Mouse (Mus musculus) bone marrow macrophage, adult 2 months (primary cell): Measurements from ENCODE around the gene Ahnak. TPM values are rescaled to one million over a fixed set of nuclear protein-coding genes. Genes with fewer than 3 reads are reported as not detected.
"Not testable (repeated sequence)": the region's sequence is repeated elsewhere in the genome, so short reads cannot be mapped to it uniquely, and the experiment has no call there.

Experiments used
- H3K27ac ChIP-seq: 2 replicates; pipeline ENCODE4 v1.5.1; 2012; ENCODE audit warnings: low read depth, low read length; ENCODE audit not compliant: insufficient read depth
- H3K4me1 ChIP-seq: 2 replicates; pipeline ENCODE4 v1.6.1; 2012; ENCODE audit warnings: low read length; ENCODE audit not compliant: control insufficient read depth, insufficient read depth
- H3K4me3 ChIP-seq: 2 replicates; pipeline ENCODE4 v1.5.1; 2012; ENCODE audit warnings: mild to moderate bottlenecking, low read length, moderate library complexity; ENCODE audit not compliant: insufficient read depth
- CTCF ChIP-seq: IDR thresholded peaks from 2 replicates; pipeline ENCODE4 v1.5.1; 2012; ENCODE audit warnings: low read depth, mild to moderate bottlenecking, low read length, moderate library complexity
- POLR2A ChIP-seq: IDR thresholded peaks from 2 replicates; pipeline ENCODE4 v1.6.1; 2012; ENCODE audit warnings: mild to moderate bottlenecking, low read depth, low read length, borderline replicate concordance
- polyA plus RNA-seq: library from polyadenylated mRNA; stranded (reverse); fragments of >200 nt; gene quantifications from 2 replicates; pipeline ENCODE4 v1.2.4, GENCODE M21; 2012; ENCODE audit not compliant: missing spikeins, insufficient read depth, insufficient read length

Gene Ahnak
- polyA plus RNA-seq, 1 experiment: 513 TPM

DNA sequence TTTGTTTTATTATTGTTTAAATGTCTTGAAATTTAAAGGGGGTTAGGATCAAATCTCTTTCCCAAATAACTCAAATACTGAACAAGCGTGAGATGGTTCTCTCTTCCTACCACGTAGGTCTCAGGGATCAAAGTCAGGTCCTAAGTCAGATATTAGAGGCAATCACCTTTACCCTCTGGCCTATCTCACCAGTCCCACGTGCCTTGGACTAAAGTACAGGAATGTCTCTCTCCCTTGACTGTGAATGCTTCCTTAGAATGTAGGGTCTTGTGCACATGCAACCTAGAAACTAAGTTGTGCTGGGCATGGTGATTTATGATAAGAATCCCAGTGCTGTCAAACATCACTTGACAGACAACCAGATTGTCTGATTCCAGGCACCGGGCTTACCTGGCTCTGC is 50.2 kb downstream of the Ahnak start:
- peaks cover 36% of the 10 kb centered on the region for H3K4me1 ChIP-seq
- TF ChIP-seq CTCF (no peak), POLR2A (no peak)
- no peak overlapping the region for H3K27ac ChIP-seq
- no peak overlapping the region for H3K4me3 ChIP-seq

DNA sequence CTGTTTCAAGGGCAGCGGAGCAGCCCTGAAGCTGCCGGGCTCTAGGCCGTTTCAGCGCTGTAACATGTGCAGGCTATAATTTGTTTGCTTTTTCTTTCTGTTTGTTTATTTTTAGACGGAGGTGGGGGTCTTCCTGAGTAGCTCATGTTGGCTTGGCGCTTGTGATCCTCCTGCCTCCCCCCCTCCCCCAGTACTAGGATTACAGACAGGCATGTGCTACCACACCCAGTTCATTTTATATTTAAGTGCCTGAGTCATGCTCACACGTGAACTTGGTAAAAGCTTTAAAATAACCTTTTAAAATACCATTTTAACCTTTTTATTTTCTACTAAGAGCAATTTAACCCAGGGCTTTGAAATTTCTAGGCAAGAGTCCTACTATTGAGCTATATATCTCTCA is 50.8 kb downstream of the Ahnak start:
- Histone ChIP-seq H3K4me3 (no peak overlapping the region), H3K4me1 (peaks cover 37% of the 10 kb centered on the region), H3K27ac (no peak overlapping the region)
- TF ChIP-seq POLR2A (no peak), CTCF (no peak)

DNA sequence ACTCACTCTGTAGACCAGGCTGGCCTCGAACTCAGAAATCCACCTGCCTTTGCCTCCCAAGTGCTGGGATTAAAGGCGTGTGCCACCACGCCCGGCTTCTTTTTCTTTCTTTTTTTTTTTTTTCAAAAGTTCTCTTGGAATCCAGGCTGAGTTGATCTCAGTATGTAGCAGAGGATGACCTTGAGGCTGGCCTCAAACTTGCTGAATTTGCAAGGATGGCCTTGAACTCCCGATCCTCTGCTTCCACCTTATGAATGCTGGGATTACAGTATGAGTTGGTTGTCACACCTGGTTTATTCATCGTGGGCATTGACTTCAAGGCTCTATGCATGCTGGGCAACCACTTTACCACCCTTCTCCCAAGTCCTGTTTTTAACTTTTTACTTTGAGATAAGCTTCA is 51.6 kb downstream of the Ahnak start:
- Histone ChIP-seq H3K27ac (peak overlapping the region; percentile 1), H3K4me3 (no peak overlapping the region), H3K4me1 (peaks cover 44% of the 10 kb centered on the region)
- TF ChIP-seq POLR2A (no peak), CTCF (no peak)

DNA sequence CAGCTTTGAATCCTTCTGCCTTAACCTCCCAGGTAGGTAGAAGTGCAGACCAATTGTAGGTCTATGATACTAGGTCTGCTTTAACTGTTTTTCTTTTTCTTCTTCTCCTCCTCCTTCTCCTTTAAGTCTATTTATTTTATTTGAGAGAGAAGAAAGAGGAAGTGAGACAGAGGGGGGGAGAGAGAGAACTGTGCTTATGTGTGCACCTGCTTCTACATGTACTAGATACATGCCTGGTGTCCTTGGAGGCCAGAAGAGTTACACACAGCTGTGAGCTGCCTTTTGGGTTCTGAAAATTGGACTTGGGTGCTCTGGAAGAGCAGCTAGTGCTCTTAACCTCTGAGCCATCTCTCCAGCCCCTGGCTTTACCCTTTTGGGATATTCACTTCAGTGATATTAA is 52.0 kb downstream of the Ahnak start:
- Histone ChIP-seq H3K4me1 (peaks cover 48% of the 10 kb centered on the region), H3K4me3 (no peak overlapping the region), H3K27ac (peak overlapping the region; percentile 29)
- TF ChIP-seq CTCF (no peak), POLR2A (no peak)

DNA sequence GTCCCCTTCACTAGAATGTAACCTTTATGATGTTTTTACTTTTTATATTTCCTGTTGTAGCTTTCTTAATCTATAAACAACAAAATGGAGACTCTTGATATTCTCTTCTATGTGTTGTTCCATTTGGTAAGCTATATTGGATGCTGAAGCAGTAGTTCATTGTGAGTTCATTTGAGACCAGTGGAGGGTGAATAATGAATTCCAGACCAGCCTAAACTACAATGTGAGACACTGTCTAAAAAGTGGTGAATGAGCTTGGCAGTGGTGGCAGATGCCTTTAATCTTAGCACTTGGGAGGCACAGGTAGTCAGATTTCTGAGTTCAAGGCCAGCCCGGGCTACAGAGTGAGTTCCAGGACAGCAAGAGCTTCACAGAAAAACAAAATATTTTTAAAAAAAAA is 54.0 kb downstream of the Ahnak start:
- no peak for TF ChIP-seq CTCF
- TF ChIP-seq POLR2A: no peak
- H3K4me3 ChIP-seq: no peak overlapping the region
- H3K27ac ChIP-seq: no peak overlapping the region
- H3K4me1 ChIP-seq: peaks cover 63% of the 10 kb centered on the region

DNA sequence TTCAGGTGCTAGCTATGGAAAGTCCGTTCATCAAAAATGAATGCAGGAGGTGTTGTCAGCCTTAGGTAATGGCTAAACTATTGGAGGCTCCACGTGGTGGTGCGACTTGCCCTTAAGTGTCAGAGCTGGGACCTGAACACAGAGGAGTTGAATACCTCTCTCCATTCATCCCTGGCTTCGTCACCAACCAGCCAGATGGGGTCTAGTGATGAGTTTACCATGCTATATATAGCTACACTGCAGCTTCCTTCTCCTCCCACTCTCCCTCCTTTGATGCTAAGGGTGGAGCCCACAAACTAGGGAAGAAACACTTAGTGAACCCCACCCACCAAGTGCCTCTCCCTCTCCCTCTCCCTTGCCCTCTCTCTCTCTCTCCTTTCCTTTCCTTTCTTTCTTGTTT is 55.2 kb downstream of the Ahnak start:
- Histone ChIP-seq H3K4me1 (peaks cover 64% of the 10 kb centered on the region), H3K4me3 (no peak overlapping the region), H3K27ac (no peak overlapping the region)
- TF ChIP-seq POLR2A: no peak
- no peak for TF ChIP-seq CTCF

DNA sequence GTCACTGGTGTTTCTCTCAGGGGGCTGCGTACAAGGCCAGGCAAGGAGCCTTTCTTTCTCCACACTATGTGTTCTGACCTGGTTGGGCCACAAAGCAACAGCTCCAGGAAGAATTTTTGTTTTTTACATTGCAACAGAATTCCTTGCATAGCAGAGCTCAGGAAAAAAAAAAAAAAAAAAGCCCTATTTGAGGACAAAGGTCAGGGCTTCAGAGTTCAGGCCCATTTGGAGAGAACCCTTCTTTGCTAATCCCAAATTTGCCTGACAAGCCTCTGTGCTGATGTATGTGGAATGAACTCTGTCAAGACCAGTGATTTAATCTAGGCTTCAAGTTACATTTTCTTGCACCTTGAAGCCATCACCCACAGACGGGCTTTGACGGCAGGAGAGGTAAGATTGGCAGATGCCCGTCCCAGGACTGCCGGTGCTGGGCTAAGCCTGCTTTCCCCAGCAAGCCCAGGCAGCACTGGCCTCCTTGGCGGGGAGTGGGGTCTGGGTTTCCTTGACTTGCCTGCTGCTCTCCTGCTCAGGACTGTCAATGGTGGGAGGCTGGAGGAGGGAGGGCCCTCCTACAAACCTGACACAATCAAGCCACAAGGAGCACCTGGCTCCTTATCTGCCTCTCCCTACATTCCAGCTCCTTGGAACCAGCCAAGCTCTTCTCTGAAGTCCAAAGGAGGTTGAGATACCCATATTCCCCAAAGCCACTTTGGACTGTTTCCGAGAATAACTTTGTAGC is 58.3 kb downstream of the Ahnak start:
- TF ChIP-seq POLR2A: no peak
- TF ChIP-seq CTCF: no peak
- H3K27ac ChIP-seq: no peak overlapping the region; the same call in 1 of the 2 replicates
- H3K4me1 ChIP-seq: peaks cover 53% of the 10 kb centered on the region
- no peak overlapping the region for H3K4me3 ChIP-seq

DNA sequence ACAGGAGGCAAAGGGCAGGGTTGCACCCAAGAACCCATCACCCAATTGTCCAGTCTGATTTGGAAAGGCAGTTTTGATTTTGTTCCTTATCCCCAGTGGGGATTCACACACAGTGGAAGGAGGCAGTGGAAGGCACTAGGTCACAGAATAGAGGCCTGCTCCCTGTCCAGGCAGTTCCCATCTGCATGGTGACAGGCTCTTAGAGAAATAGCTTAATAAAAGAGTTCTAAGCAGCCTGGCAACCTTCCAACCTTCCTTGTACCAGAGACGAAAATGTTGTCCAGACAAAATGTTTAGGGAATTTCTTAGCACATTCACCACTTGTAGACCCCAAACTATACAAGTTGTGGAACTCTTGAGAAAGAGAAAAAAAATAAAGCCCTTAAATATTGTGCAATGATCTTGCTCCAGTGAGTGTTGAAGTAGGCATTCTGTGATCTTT is 58.9 kb downstream of the Ahnak start:
- H3K4me1 ChIP-seq: peaks cover 59% of the 10 kb centered on the region
- TF ChIP-seq CTCF: no peak
- no peak for TF ChIP-seq POLR2A
- H3K27ac ChIP-seq: no peak overlapping the region; the same call in 1 of the 2 replicates

DNA sequence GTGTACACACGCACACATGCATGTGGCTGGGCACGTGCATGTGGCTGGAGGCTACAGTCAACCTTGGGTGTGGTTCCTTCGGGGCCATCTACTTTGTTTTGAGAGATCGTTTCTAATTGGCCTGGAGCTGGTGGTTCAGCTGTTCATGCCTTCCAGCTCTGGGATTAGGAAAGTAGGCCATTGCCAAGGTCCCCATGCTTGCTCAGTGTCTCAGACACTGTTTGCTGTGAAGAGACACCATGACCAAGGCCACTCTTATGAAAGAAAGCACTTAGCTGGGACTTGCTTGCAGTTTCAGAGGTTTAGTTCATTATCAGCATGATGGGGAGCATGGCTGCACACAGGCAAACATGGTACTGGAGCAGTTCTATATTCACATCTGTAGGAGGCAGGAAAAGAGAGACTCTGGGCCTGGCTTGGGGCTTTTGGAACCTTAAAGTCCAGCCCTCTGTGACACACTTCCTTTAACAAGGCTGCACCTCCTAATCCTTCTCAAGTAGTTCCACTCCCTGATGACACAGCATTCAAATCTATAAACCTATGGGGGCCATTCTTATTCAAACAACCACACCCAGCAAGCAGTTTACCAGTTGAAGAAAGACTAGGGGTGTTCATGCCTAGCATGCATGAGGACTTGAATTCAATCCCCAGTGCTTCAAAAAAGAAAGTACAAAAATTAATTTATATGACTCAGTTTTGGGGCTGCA is 60.0 kb downstream of the Ahnak start:
- H3K4me3 ChIP-seq: no peak overlapping the region
- H3K27ac ChIP-seq: no peak overlapping the region
- TF ChIP-seq CTCF (no peak), POLR2A (no peak)
- peaks cover 61% of the 10 kb centered on the region for H3K4me1 ChIP-seq

More for the DNA sequence above, 58.9 kb downstream of the Ahnak start:
- no peak overlapping the region for H3K4me3 ChIP-seq

DNA sequence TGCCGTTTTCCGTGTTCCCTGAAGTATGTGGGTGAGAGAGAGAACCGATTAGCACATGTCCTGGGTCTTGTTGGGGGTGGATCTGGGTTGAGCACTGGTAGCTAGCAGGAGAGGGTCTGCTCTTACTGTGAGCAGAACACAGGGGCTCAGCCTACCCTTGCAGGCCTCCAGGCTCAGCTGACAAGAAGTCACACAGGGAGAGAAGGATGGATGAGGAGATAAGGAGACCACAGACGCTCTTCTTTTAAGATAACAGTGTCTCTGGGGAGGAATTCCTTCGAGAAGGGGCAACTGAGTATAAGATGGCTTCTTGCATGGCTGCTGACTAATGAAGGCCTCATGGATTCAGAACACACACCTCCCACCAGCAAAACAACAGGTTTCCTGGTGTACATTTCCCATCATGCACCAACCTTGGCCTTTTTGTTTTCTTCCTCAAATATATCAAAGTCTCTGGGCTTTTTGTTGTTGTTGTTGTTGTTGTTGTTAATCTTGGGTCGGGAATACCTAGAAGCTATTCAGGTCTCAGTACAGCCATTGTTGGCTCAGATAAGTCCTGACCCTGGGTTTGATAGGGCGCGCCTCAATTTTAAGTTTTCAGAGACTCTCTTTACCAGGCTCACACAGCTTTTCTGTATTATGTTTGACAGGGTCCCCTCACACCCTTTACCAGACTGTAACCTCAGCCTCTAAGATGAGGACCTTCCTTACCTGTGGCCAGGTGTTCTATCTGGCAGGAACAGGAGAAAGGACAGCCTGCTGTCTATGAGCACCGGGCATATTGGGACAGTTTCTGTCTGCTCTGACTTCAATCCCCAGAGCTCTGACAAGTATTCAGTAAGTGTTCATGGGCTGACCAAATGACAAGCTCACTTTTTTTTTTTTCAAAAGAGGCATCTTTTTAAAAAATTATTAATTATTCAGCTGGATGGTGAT is 61.5 kb downstream of the Ahnak start:
- H3K4me3 ChIP-seq: no peak overlapping the region

DNA sequence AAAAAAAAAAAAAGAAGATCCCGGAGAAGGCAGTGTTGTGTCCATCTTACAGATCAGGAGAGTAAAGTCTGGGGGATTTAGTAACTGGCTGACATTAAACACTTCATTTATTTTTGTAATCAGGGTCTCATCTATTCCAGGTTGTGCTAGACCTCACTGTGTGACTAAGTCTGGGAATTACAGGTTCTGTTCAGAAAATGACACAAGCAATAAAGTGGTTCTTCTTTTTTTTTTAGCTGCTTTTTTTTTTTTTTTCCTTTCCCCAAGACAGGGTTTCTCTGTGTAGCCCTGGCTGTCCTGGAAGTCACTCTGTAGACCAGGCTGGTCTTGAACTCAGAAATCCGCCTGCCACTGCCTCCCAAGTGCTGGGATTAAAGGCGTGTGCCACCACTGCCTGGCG is 62.9 kb downstream of the Ahnak start:
- not testable (repeated sequence) for H3K4me3 ChIP-seq
- Histone ChIP-seq H3K4me1 (peaks cover 59% of the 10 kb centered on the region), H3K27ac (peak overlapping the region; percentile 94)

More for the DNA sequence above, 61.5 kb downstream of the Ahnak start:
- Histone ChIP-seq H3K4me1 (peaks cover 56% of the 10 kb centered on the region), H3K27ac (no peak overlapping the region)
- TF ChIP-seq CTCF: no peak
- no peak for TF ChIP-seq POLR2A
